Mouse (Mus musculus) testis, adult 2 months (tissue): Measurements from ENCODE around the gene Mapk11.

Experiments used
- CTCF ChIP-seq: fragments of 200-500 bp; IDR thresholded peaks from 2 replicates; pipeline ENCODE4 v1.5.1; 2012; ENCODE audit warnings: low read depth, mild to moderate bottlenecking, inconsistent platforms, low read length, moderate library complexity; ENCODE audit not compliant: control insufficient read depth, insufficient read depth, insufficient replicate concordance
- POLR2A ChIP-seq: fragments of 200-500 bp; IDR thresholded peaks from 2 replicates; pipeline ENCODE4 v1.6.1; 2012; ENCODE audit warnings: low read depth, mild to moderate bottlenecking, inconsistent platforms, low read length, moderate library complexity; ENCODE audit not compliant: control insufficient read depth

DNA sequence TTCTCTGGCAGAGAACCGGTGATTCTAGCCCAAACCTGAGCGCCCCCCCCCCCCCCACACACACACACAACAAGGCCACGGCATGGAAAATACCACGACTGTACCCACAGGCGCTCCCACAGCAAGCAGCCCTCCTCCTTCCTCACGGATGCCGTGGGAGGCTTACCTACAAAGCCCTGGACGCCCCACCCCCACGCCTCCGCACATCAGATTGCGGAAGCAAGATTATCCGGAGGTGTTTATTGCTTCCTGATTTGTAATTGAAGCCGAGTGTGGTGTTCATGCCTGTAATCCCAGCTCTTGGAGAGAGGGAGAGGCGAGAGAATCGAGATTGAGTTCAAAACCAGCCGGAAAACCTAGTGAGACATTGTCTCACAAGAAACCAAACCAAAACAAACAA is 2.4 kb downstream of the Mapk11 start:
- TF ChIP-seq POLR2A (no peak), CTCF (no peak)
